Mouse (Mus musculus): ENCODE results near the gene Fam189a2.

Fam189a2 gene

DNA sequence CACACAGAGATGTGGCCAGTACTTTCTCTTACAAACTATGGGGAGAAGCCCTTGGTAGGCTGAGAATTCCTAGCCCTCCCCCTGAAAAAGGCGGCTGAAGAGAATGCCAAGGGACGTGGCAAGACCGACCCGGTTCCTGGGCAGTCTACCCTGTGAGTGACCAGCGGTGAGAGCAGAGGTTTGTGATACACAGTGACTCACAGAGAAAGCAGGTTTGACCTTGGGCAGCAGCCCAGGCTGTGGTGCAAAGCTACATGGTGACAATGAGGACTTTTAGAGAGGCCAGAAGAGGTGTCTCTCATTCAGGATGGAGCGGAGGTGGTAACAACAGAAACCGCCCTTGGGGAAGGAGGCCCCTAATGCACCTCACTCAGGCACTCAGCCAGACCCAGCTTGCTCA, 59.4 kb downstream of the Fam189a2 start:
- DNase-seq (ENCODE audit: low spot score): no peak

DNA sequence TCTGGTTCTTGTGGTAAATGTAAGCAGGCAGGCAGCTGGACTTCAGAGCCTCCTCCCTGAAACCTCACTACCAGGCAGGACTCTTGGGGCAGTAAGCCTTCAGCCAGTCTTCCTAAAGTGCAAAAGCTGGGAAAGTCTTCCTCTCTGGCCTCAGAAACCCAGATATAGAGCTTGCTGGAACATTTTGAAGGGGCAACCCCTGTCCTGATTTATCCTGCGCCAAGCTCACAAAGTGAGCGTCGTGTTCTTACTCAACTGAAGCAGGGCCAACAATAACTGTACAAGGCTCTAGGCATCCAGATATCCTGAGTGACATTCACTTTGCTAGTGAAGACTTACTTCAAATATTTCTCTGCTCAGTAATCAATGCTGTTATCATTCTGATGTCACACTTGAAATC, 60.4 kb downstream of the Fam189a2 start:
- DNase-seq (ENCODE audit: low spot score): no peak

DNA sequence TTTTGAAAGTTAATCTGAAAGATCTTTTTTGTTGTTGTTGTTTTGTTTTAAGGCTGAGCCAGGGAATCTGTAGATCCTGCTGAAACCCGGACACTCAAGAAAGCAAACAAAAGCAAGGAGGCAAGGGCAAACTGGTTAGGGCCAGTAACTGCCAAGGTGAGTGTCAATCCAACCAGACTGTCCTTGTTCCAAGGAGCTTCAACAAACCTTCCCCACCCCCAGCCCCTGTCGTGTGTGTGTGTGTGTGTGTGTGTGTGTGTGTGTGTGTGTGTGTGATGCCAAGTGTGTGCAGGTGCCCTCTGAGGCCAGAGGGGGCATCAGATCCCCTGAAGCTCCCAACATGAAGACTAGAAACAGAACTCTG, 62.0 kb downstream of the Fam189a2 start:
- DNase-seq (ENCODE audit: low spot score): no peak

GRCm38 (mm10) chr19:23968125-23968861, 62.5 kb downstream of the Fam189a2 start:
- DNase-seq (ENCODE audit: low spot score): no peak

DNA sequence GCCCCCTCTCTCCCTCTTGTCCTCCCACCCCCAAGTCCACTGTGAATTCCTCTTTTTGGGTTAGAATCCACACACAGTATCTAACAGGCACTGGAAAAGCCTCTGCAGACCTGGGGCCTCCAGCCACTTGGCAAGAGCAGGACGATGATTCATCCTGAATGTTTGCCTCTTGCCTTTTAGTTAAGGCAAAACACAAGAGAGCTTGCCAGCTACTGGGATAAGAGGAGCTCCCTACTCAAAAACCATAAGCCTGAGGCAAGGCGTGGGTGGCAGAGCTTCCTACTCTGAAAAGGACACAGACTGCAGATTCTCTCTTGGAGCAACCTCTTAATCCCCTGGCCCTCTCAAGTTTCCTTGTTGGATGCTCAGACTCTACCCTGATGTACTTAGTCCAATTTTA, 63.7 kb downstream of the Fam189a2 start:
- no peak for DNase-seq (ENCODE audit: low spot score)

GRCm38 (mm10) chr19:23966376-23966775, 64.4 kb downstream of the Fam189a2 start:
- no peak for DNase-seq (ENCODE audit: low spot score)

DNA sequence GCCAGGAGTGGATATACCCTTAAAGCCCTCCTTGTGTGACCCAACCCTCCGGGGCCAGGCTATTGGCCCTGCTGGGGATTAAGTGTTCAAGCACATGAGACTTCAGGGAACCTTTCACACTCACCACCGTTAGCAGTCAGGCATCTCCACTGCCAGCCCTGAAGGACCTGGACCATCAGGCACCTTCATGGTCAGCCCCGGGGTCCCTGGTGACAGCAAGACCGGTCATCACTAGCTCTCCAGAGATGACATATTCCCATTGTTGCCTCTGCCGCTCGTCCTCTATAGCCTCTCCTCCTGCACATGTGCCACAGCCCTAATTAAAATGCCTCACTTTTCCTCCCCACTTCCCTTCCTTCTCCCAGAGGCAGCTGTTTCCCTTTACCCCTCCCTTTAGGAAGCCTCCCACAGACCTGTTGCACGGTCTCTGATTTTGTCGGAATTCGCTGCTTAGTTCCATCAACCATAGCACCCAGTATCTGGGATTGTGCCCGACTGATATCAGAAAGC, 66.4 kb downstream of the Fam189a2 start:
- DNase-seq (ENCODE audit: low spot score): no peak

- DNase-seq (ENCODE audit: low spot score): no peak
Observed at GRCm38 (mm10) chr19:23961516-23961915, 69.3 kb downstream of the Fam189a2 start.

GRCm38 (mm10) chr19:23960831-23961447, 69.9 kb downstream of the Fam189a2 start:
- DNase-seq (ENCODE audit: low spot score): no peak

GRCm38 (mm10) chr19:23960275-23960674, 70.5 kb downstream of the Fam189a2 start:
- DNase-seq (ENCODE audit: low spot score): no peak

- no peak for DNase-seq (ENCODE audit: low spot score)
Observed at GRCm38 (mm10) chr19:23959870-23960269, 70.9 kb downstream of the Fam189a2 start.

DNA sequence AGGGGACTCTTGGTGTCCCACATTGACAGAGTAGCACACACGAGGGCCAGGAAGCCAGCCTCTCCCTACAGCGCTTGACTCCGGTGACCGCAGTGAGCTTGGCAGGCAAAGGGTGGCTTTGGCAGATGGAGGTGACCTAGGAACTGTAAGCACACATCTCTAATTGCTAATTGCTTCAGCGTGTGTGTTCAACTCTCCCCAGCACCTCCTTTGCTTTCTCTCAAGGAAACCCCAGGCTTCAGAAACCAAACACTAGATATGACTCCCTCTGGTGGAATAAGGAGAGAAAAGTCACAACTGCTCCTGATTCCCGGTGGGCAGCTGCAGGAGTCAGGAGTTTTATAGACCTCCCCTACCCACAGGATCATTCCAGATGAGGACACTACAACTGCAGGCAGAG, 71.9 kb downstream of the Fam189a2 start:
- DNase-seq (ENCODE audit: low spot score): no peak

DNA sequence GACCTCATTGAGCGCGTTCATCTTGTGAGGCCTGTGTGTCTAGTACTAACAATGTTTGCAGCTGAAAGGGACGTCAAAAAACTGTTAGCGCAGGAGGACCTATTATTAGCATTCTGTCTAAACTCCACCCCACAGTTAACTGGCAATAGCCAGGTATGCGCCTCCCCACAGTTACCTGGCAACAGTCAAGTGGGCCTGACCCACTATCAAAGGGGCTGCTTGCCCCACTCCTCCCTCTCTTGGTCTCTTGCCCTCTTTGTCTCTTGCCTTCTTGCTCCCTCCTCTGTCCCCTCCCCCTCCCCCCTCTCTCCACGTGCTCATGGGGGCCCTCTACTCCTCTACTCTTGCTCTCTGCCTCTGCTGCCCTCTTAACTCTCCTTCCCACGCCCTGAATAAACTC, 73.3 kb downstream of the Fam189a2 start:
- DNase-seq (ENCODE audit: low spot score): no peak

- DNase-seq (ENCODE audit: low spot score): no peak
Observed at GRCm38 (mm10) chr19:23956299-23956975, 74.4 kb downstream of the Fam189a2 start.

GRCm38 (mm10) chr19:23955461-23955860, 75.4 kb downstream of the Fam189a2 start:
- DNase-seq (ENCODE audit: low spot score): no peak

GRCm38 (mm10) chr19:23948301-23949000, 82.4 kb downstream of the Fam189a2 start:
- DNase-seq (ENCODE audit: low spot score): no peak

DNA sequence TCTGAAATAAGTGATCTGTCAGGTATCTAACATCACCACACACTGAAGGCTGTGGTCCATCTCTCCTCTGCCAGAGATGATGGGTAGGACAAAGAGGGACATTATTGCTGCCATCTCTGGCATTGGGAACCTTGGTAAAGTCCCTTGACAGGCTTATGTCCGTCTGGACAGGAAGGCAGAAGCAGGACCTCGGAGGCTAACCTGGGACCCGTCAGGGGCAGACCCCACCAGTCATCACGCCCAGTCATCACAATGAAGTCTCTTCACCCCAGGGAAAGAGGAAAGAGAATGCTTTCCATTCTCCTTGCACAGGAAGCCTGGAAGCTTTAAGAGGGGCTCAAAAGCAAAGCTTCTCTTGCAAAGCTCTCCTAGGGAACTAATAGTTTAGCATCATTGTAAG, 82.9 kb downstream of the Fam189a2 start:
- DNase-seq (ENCODE audit: low spot score): no peak

GRCm38 (mm10) chr19:23946751-23947150, 84.1 kb downstream of the Fam189a2 start:
- DNase-seq (ENCODE audit: low spot score): no peak

- DNase-seq (ENCODE audit: low spot score): no peak
Observed at GRCm38 (mm10) chr19:23946026-23946685, 84.7 kb downstream of the Fam189a2 start.

DNA sequence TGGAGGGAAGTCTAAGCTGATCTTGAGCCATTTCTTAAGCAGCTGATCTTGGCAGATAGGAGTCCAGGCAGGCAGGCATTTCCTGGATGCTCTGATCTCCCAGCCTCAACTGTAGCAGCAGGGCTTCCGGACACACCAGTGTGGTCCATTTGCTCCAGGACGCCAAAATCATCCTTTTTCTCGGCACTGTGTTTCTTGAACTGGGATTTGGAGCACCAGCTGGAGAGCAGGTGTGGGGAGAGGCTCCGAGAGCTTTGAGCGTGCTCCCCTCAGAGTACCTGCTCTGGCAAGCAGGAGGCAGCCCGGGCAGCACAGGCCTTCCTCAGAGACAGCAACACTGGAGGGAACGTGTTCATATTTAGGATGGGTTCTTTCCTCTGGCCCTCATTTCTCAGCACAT, 87.9 kb downstream of the Fam189a2 start:
- no peak for DNase-seq (ENCODE audit: low spot score)

GRCm38 (mm10) chr19:23941422-23941949, 89.3 kb downstream of the Fam189a2 start:
- no peak for DNase-seq (ENCODE audit: low spot score)

GRCm38 (mm10) chr19:23930826-23931225, 100.0 kb downstream of the Fam189a2 start:
- DNase-seq (ENCODE audit: low spot score): no peak
